Mouse (Mus musculus): ENCODE results near the gene Cd274. TPM values are rescaled to one million over a fixed set of nuclear protein-coding genes. Genes with fewer than 3 reads are reported as not detected.

Gene Cd274
- polyA plus RNA-seq, 2 experiments: 0.10 to 0.47 TPM

- no peak overlapping the region for H3K4me3 ChIP-seq (replicated peaks; ENCODE audit: low read length)
- WGBS: 70% methylated on average over 3 of the region's 3 CpGs
- DNase-seq (ENCODE audit: low spot score): no peak
These were observed 49.2 kb downstream of the Cd274 start for GRCm38 (mm10) chr19:29416393-29416902.

GRCm38 (mm10) chr19:29417188-29417587 lies 49.9 kb downstream of the Cd274 start:
- H3K36me3 ChIP-seq (ENCODE audit: control insufficient read depth, insufficient read depth, low read length): no peaks in the 10 kb centered on the region
- no peak overlapping the region for H3K9ac ChIP-seq (ENCODE audit: low read depth, low read length, severe bottlenecking)
- TF ChIP-seq POLR2A (IDR thresholded peaks at IDR 0.05; ENCODE audit: borderline replicate concordance, extremely low read depth, insufficient read depth, insufficient read length): no peak
- DNase-seq (ENCODE audit: low spot score) (no peak), ATAC-seq (ENCODE audit: low FRiP score, low read depth) (no peak)
- no peak overlapping the region for H3K27ac ChIP-seq (replicated peaks; ENCODE audit: low read depth, low read length)
- H3K9me3 ChIP-seq (ENCODE audit: control insufficient read depth, low read length): no peaks in the 10 kb centered on the region
- H3K4me3 ChIP-seq (replicated peaks; ENCODE audit: low read length): no peak overlapping the region
- no peaks in the 10 kb centered on the region for H3K27me3 ChIP-seq (ENCODE audit: control insufficient read depth, insufficient read depth, low read length)
- 0 out of 2 replicates have a peak, but pooled peaks cover 8% of the 10 kb centered on the region for H3K4me1 ChIP-seq (ENCODE audit: control insufficient read depth, insufficient read depth, low read length)
- 92% methylated on average over 2 of the region's 2 CpGs for WGBS
- no peak overlapping the region for H3K4me2 ChIP-seq (replicated peaks; ENCODE audit: low read depth, low read length, severe bottlenecking)

More at GRCm38 (mm10) chr19:29416393-29416902, 49.2 kb downstream of the Cd274 start:
- Histone ChIP-seq H3K4me2 (replicated peaks; ENCODE audit: low read depth, low read length, severe bottlenecking) (no peak overlapping the region), H3K27me3 (ENCODE audit: control insufficient read depth, insufficient read depth, low read length) (no peaks in the 10 kb centered on the region), H3K9me3 (ENCODE audit: control insufficient read depth, low read length) (no peaks in the 10 kb centered on the region), H3K9ac (ENCODE audit: low read depth, low read length, severe bottlenecking) (no peak overlapping the region), H3K4me1 (ENCODE audit: control insufficient read depth, insufficient read depth, low read length) (0 out of 2 replicates have a peak, but pooled peaks cover 8% of the 10 kb centered on the region), H3K36me3 (ENCODE audit: control insufficient read depth, insufficient read depth, low read length) (no peaks in the 10 kb centered on the region), H3K27ac (replicated peaks; ENCODE audit: low read depth, low read length) (no peak overlapping the region)
- no peak for ATAC-seq (ENCODE audit: low FRiP score, low read depth)
- no peak for TF ChIP-seq POLR2A (IDR thresholded peaks at IDR 0.05; ENCODE audit: borderline replicate concordance, extremely low read depth, insufficient read depth, insufficient read length)

GRCm38 (mm10) chr19:29417894-29418293 lies 50.6 kb downstream of the Cd274 start:
- H3K4me3 ChIP-seq (replicated peaks; ENCODE audit: low read length): no peak overlapping the region
- 0 out of 2 replicates have a peak, but pooled peaks cover 5% of the 10 kb centered on the region for H3K4me1 ChIP-seq (ENCODE audit: control insufficient read depth, insufficient read depth, low read length)
- TF ChIP-seq POLR2A (IDR thresholded peaks at IDR 0.05; ENCODE audit: borderline replicate concordance, extremely low read depth, insufficient read depth, insufficient read length): no peak
- no peaks in the 10 kb centered on the region for H3K36me3 ChIP-seq (ENCODE audit: control insufficient read depth, insufficient read depth, low read length)
- DNase-seq (ENCODE audit: low spot score) (no peak), ATAC-seq (ENCODE audit: low FRiP score, low read depth) (no peak)
- WGBS: 76% methylated on average over 2 of the region's 2 CpGs
- H3K4me2 ChIP-seq (replicated peaks; ENCODE audit: low read depth, low read length, severe bottlenecking): no peak overlapping the region
- no peaks in the 10 kb centered on the region for H3K27me3 ChIP-seq (ENCODE audit: control insufficient read depth, insufficient read depth, low read length)
- H3K9me3 ChIP-seq (ENCODE audit: control insufficient read depth, low read length): no peaks in the 10 kb centered on the region
- no peak overlapping the region for H3K9ac ChIP-seq (ENCODE audit: low read depth, low read length, severe bottlenecking)
- H3K27ac ChIP-seq (replicated peaks; ENCODE audit: low read depth, low read length): no peak overlapping the region

- H3K4me3 ChIP-seq (replicated peaks; ENCODE audit: low read length): no peak overlapping the region
- H3K4me1 ChIP-seq (ENCODE audit: control insufficient read depth, insufficient read depth, low read length): no peaks in the 10 kb centered on the region
- H3K9me3 ChIP-seq (ENCODE audit: control insufficient read depth, low read length): no peaks in the 10 kb centered on the region
- DNase-seq (ENCODE audit: low spot score) (no peak), ATAC-seq (ENCODE audit: low FRiP score, low read depth) (no peak)
- H3K9ac ChIP-seq (ENCODE audit: low read depth, low read length, severe bottlenecking): no peak overlapping the region
- no peaks in the 10 kb centered on the region for H3K36me3 ChIP-seq (ENCODE audit: control insufficient read depth, insufficient read depth, low read length)
- TF ChIP-seq POLR2A (IDR thresholded peaks at IDR 0.05; ENCODE audit: borderline replicate concordance, extremely low read depth, insufficient read depth, insufficient read length): no peak
- H3K4me2 ChIP-seq (replicated peaks; ENCODE audit: low read depth, low read length, severe bottlenecking): no peak overlapping the region
- no peak overlapping the region; the same call in 1 of the 2 replicates for H3K27ac ChIP-seq (replicated peaks; ENCODE audit: low read depth, low read length)
- no peaks in the 10 kb centered on the region for H3K27me3 ChIP-seq (ENCODE audit: control insufficient read depth, insufficient read depth, low read length)
- 48% methylated on average over 9 of the region's 9 CpGs for WGBS
These were observed 51.4 kb downstream of the Cd274 start for GRCm38 (mm10) chr19:29418661-29419115.

- ATAC-seq (ENCODE audit: low FRiP score, low read depth) (no peak), DNase-seq (ENCODE audit: low spot score) (no peak)
- no peak for TF ChIP-seq POLR2A (IDR thresholded peaks at IDR 0.05; ENCODE audit: borderline replicate concordance, extremely low read depth, insufficient read depth, insufficient read length)
- Histone ChIP-seq H3K27me3 (ENCODE audit: control insufficient read depth, insufficient read depth, low read length) (no peaks in the 10 kb centered on the region), H3K27ac (replicated peaks; ENCODE audit: low read depth, low read length) (no peak overlapping the region), H3K36me3 (ENCODE audit: control insufficient read depth, insufficient read depth, low read length) (no peaks in the 10 kb centered on the region), H3K9ac (ENCODE audit: low read depth, low read length, severe bottlenecking) (no peak overlapping the region), H3K9me3 (ENCODE audit: control insufficient read depth, low read length) (no peaks in the 10 kb centered on the region), H3K4me1 (ENCODE audit: control insufficient read depth, insufficient read depth, low read length) (no peaks in the 10 kb centered on the region), H3K4me3 (replicated peaks; ENCODE audit: low read length) (no peak overlapping the region), H3K4me2 (replicated peaks; ENCODE audit: low read depth, low read length, severe bottlenecking) (no peak overlapping the region)
- 58% methylated on average over 3 of the region's 3 CpGs for WGBS
These were observed 52.3 kb downstream of the Cd274 start for GRCm38 (mm10) chr19:29419506-29419905.

Data from limb, embryonic 14.5 days (tissue).